Mouse (Mus musculus): Measurements from ENCODE around the gene Dek. TPM values are rescaled to one million over a fixed set of nuclear protein-coding genes. Genes with fewer than 3 reads are reported as not detected.

Dek gene
- polyA plus RNA-seq, 1 experiment, result 1,267 TPM

DNA sequence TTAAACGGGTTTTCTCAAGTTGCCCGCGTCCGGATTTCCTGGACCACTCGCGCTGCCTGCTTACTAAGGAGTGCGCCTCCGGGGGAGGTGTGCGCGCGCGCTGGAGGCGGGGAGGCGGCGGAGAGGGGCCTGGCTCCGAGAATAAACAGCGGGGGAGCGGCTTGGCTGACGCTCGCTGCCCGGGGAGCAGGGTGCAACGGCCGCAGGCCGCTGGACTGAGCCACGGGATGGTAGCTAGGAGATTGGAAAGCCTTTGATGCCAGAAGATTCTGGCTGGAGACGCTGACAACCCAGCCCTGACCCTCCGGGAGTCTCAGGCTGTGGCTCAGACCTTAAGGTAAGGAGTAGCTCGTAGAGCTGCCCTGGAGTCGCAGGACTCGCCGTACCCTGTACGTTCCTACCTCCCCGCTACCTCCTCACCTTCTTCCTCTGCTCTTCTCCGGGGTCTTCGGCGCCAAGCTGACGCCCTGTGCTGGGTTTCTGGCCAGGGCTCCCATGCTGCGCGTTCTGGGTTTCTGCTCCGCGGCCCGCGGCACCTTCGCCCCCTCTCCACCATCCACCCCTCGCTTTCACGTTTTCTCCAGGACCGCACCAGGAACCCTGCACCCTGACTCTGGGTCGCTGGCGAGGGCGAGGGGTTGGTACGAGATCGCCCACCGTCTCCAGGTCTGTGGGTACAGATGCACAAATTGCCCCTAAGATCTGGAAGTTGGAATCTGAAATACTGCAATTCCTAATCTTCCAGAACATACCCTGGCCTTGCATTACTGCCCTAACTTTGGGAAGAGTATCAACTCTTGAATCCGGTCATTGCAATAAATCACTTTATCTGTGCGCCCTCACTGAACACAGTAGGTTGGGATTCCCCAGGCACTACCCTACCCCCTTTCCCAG, 16.8 kb upstream of the Dek start, which contains the start of gene Rnf144b:
TSS of gene Rnf144b (plus strand) at position 120 of the 894 bp plus-strand sequence.
- no peak for TF ChIP-seq GATA1 (IDR thresholded peaks at IDR 0.05; ENCODE audit: low read length)

DNA sequence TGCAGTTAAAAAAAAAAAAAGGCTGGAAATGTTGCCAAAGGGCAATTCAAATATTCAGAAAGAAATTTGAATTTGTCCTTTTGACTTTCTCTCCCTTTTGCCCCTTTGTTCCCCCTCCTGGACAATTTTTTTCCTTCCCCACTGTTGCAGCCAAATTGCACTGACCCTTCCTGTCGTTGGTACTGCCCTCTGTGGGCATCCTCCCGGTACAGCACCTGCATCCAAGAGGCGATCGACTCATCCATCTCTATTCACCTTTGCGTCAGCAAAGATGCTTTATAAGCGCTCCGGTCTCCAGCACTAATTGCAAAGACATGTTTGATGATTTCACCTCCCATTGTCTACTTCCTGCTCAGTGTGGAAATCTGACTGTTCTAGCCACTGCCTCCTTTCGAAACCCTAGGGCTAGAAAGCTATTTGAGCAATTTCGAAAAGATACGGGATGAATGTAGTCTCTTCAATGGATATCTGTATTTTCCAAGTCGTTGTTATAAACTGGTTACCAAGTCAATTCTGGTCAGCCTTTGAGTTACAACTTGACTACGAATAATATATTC, 15.4 kb upstream of the Dek start:
- TF ChIP-seq GATA1 (IDR thresholded peaks at IDR 0.05; ENCODE audit: low read length), result no peak

- TF ChIP-seq GATA1 (IDR thresholded peaks at IDR 0.05; ENCODE audit: low read length), result peak; percentile 64
Observed at GRCm38 (mm10) chr13:47116000-47116399, 10.0 kb upstream of the Dek start.

DNA sequence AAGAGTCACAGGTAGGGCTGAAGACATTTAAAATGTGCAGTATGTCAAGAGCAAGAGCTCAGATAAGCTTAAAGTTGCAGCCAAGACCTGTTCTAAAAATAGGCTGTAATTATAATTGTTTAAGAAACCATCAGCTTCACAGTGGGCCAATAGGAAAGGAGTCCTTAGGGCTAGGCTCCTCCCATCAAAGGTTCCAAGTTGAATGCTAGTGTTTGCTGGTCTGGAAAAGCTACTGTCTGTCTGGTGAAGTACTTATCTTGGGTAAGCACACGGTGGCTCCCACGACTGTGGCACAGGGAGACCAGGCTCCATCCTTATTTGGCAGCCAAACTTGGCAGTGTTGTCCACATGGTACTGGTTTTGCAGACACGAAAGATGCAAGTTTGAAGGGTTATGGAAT, 6.9 kb upstream of the Dek start:
- TF ChIP-seq GATA1 (IDR thresholded peaks at IDR 0.05; ENCODE audit: low read length), result no peak

DNA sequence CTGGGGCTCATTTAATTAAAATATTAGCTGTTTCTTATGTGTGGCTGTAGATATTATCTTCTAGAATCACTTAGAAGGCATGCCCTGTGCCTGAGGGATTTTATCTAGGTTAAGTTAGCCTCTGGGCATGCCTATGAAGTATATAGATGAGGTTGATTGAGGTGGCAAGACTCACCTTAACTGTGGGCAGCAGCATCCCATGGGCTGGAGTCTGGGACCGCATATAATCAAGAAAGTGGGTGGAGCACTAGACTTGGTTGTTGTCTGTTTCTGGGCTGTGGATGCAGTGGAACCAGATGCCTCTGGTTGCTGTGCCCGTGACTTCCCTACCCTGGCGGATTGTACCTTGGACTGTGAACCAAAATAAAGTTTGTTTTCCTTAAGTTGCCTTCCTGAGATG, 6.1 kb upstream of the Dek start:
- TF ChIP-seq GATA1 (IDR thresholded peaks at IDR 0.05; ENCODE audit: low read length), result no peak

- peak; percentile 33 for TF ChIP-seq GATA1 (IDR thresholded peaks at IDR 0.05; ENCODE audit: low read length)
Observed at GRCm38 (mm10) chr13:47111185-47111584, 5.2 kb upstream of the Dek start.

- no peak for TF ChIP-seq GATA1 (IDR thresholded peaks at IDR 0.05; ENCODE audit: low read length)
Observed at GRCm38 (mm10) chr13:47109239-47109638, 3.2 kb upstream of the Dek start.

DNA sequence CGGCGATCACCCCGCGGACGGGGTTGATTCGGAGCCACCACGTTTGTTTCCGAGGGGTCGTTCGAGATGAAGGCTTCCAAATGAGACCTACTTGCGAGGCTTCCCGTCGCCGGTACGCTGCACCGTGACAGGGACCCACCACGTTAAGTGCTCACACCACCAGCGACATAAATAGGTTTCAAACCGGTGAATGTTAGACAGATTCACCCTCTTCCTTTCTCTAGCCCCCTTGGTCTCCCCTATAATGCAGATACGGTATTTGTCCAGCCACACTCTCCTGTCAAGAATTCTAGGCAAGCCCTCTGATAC, 533 bp upstream of the Dek start:
- TF ChIP-seq GATA1 (IDR thresholded peaks at IDR 0.05; ENCODE audit: low read length), result no peak

GRCm38 (mm10) chr13:47104856-47105541, 1.0 kb downstream of the Dek start:
- TF ChIP-seq GATA1 (IDR thresholded peaks at IDR 0.05; ENCODE audit: low read length), result no peak

DNA sequence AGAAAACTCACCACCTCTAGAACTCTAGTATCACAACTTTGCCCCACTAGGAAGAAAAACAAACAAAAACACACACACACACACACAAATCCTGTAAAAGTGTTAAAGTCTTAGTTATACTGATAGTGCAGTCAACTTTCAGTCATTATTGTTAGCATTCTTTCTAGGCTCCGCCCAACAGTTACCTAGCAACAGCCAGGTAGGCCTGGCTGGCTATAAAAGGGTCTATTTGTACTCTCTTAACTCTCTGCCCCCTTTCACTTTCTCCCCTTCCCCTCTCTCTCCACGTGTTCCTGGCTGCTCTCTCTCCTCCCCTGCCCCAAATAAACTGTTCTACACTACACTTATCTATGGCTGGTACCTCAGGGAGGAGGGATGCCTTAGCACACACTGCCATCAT, 1.9 kb downstream of the Dek start:
- no peak for TF ChIP-seq GATA1 (IDR thresholded peaks at IDR 0.05; ENCODE audit: low read length)

DNA sequence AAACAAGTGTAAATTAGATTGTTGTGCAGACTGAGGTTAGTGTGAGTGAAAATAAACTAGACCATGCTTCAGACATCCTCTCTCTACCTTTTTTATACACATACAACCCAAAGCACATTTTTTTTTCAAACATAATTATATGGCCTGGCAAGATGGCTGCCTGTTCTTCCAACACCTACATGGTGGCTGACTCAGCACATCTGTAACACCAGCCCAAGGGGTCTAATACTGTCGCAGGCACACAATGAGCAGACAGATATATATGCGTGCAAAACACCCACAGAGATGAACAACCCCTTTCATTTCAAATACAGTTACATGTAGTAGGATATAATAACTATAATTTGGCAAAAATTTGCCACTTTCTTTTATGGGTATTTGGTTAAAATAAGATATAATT, 5.4 kb downstream of the Dek start:
- no peak for TF ChIP-seq GATA1 (IDR thresholded peaks at IDR 0.05; ENCODE audit: low read length)

- no peak for TF ChIP-seq GATA1 (IDR thresholded peaks at IDR 0.05; ENCODE audit: low read length)
Observed at GRCm38 (mm10) chr13:47099265-47099664, 6.7 kb downstream of the Dek start.

DNA sequence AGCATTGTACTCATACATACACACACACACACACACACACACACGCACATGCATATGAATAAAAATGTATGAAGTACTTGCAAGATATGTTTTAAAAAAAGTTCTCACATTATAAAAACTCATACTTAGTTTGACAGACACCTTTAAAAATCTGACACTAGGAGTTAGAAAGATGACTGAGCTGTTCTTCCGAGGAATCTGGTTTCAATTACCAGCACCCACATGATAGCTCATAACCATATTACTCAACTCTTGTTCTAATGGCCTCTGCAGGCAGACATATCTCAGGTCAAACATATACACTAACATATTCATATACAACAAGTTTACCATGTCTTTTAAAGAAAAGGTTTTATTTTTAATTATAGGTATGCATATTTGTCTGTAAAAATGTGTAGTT, 9.4 kb downstream of the Dek start:
- TF ChIP-seq GATA1 (IDR thresholded peaks at IDR 0.05; ENCODE audit: low read length), result no peak

DNA sequence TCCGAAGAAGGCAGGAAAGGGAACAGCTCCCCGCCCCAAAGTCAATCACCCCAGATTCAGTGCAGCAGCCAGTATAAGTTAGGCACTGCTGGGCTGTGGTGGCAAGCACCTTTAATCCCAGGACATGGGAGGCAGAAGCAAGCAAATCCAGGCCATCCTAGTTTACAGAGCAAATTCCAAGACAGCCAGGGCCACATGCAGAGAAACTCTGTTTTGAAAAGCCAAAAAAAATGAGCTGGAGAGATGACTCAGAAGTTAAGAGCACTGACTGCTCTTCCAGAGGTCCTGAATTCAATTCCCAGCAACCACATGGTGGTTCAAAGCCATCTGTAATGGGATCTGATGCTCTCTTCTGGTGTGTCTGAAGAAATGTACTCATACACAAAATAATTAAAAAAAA, 12.2 kb downstream of the Dek start:
- TF ChIP-seq GATA1 (IDR thresholded peaks at IDR 0.05; ENCODE audit: low read length), result no peak

DNA sequence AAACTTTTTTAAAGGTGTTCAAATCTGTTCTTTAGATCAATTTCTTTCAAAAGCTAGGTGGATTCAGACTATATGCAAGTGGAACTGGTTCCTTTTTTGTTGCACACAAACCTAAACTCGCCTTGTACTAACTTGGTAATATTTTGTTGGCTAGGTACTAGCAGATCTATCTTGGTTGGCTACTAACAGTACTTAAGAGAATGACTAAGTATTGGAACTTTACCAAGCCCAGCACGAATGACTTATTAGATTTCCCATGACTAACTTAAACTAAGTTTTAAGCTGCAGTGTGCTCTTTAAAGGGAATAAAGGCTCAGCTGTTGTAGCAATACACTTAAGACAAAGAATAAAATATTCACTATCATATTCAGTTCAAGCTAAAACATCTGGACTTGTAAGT, 16.7 kb downstream of the Dek start:
- no peak for TF ChIP-seq GATA1 (IDR thresholded peaks at IDR 0.05; ENCODE audit: low read length)

GRCm38 (mm10) chr13:47088433-47088832, 17.6 kb downstream of the Dek start:
- TF ChIP-seq GATA1 (IDR thresholded peaks at IDR 0.05; ENCODE audit: low read length), result no peak
